Mouse (Mus musculus) liver, embryonic 14.5 days (tissue): ENCODE data around the gene Eno3. TPM values are rescaled to one million over a fixed set of nuclear protein-coding genes. Genes with fewer than 3 reads are reported as not detected.
A peak's percentile ranks its signal among the peaks of the same experiment; 100 is the strongest.

Experiments used
- ATAC-seq: fragments of 200-750 bp; cut with Nextera tagmentation; 2 replicates; pipeline ENCODE4 v1.8.0; 2017; ENCODE audit warnings: moderate number of reproducible peaks, mild to moderate bottlenecking, moderate library complexity; ENCODE audit not compliant: insufficient read depth
- DNase-seq, 3 experiments: peaks; one replicate each; pipeline ENCODE4 v3.0.0-alpha.2; 2012 to 2013; ENCODE audit warnings: low read depth in 3 of 3, low spot score in 3 of 3
- H3K27ac ChIP-seq: fragments of 300-500 bp; sonication (generic); 2 replicates; pipeline ENCODE4 v1.5.1; 2014; ENCODE audit warnings: moderate library complexity, mild to moderate bottlenecking, control low read depth, inconsistent platforms
- H3K27me3 ChIP-seq: fragments of 300-500 bp; sonication (generic); 2 replicates; pipeline ENCODE4 v1.6.1; 2014; ENCODE audit warnings: mild to moderate bottlenecking, low read length, moderate library complexity; ENCODE audit not compliant: control insufficient read depth, insufficient read depth
- H3K36me3 ChIP-seq: fragments of 300-500 bp; sonication (generic); replicated peaks from 2 replicates; pipeline ENCODE4 v1.6.1; 2014; ENCODE audit warnings: low read depth; ENCODE audit not compliant: control insufficient read depth, insufficient read depth
- H3K4me1 ChIP-seq, 2 experiments: fragments of 200-500 bp in 1 of 2; fragments of 300-500 bp in 1 of 2; sonication (generic) in 1 of 2; replicated peaks; 2 replicates each; pipeline ENCODE4 v1.6.1; 2012 to 2014; ENCODE audit warnings: antibody characterized with exemption in 1 of 2, inconsistent platforms in 1 of 2, low read length in 1 of 2; ENCODE audit not compliant: control insufficient read depth in 2 of 2, insufficient read depth in 2 of 2
- H3K4me2 ChIP-seq: fragments of 300-500 bp; sonication (generic); 2 replicates; pipeline ENCODE4 v1.6.1; 2014; ENCODE audit warnings: low read depth, mild to moderate bottlenecking, control low read depth, moderate library complexity
- H3K4me3 ChIP-seq, 2 experiments: fragments of 200-500 bp in 1 of 2; fragments of 300-500 bp in 1 of 2; sonication (generic) in 1 of 2; 2 replicates each; pipeline ENCODE4 v1.5.1; 2012 to 2014; ENCODE audit warnings: low read depth in 2 of 2, low read length in 2 of 2, mild to moderate bottlenecking in 2 of 2, control low read depth in 1 of 2, inconsistent platforms in 1 of 2, moderate library complexity in 1 of 2; ENCODE audit not compliant: insufficient read depth in 1 of 2
- H3K9ac ChIP-seq: fragments of 300-500 bp; sonication (generic); replicated peaks from 2 replicates; pipeline ENCODE4 v1.6.1; 2014; ENCODE audit warnings: mild to moderate bottlenecking, control low read depth, moderate library complexity
- H3K9me3 ChIP-seq: fragments of 300-500 bp; sonication (generic); 2 replicates; pipeline ENCODE4 v1.6.1; 2016; ENCODE audit warnings: low read length, mixed read lengths; ENCODE audit not compliant: control insufficient read depth
- CTCF ChIP-seq: IDR thresholded peaks from 2 replicates; pipeline ENCODE4 v1.5.1; 2016; ENCODE audit warnings: antibody characterized with exemption, low read depth, control low read depth
- EP300 ChIP-seq: IDR thresholded peaks from 2 replicates; pipeline ENCODE4 v1.6.1; 2016; ENCODE audit warnings: antibody characterized with exemption, low read depth
- WGBS: fragments of 180-500 bp; shearing (Covaris S2); extraction: QIAGEN DNeasy Blood & Tissue Kit; methylation state at CpG from one replicate; pipeline ENCODE4 v1.1.7; 2014; ENCODE audit not compliant: insufficient replicate concordance; 5-methylcytosine and 5-hydroxymethylcytosine counted together
- polyA plus RNA-seq, 2 experiments: library from polyadenylated mRNA; depleted of rRNA in 1 of 2; stranded (reverse) in 1 of 2; unstranded in 1 of 2; fragments of >200 nt; fragmentation: Nextera tagmentation in 1 of 2; extraction: Ambion mirVana in 1 of 2; gene quantifications; 2 replicates each; pipeline versions ENCODE4 v1.2.1 to v1.2.3; 2012 to 2014

The Eno3 gene
- polyA plus RNA-seq, 2 experiments: 3.6 to 3.7 TPM

DNA sequence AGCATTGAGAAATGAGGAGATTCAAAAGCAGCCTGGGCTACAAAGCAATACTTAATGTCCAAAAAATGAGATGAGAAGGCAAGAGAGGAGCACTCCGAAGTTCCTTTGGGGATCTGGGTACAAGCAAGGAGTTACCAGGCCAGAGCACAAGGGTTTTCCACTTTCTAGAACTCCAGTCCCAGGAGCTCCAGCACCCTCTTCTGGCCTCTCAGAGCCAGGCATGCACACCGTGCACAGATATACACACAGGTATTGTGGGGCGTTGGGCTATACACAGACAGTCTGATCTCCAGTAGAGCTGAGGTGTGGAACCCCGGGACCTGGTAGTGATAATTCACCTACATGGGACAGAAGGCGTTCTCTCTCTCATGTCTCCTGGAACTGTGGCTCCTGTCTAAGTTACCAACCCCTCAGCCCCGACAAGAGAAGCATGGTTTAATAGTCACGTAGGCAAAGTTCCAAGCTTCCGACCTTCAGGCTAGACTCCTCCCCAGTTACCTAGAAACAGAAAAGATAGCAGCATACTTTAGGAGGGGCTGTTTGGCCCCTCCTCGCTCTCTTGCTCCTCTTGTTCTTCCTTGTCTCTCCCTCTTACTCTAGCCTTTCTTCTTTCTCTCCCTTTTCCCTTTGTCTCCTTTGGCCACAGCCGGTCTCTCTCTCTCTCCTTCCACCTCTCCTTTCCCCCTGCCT lies 33.8 kb upstream of the Eno3 start:
- H3K27ac ChIP-seq: no peak overlapping the region
- ATAC-seq: no peak
- no peaks in the 10 kb centered on the region for H3K27me3 ChIP-seq
- H3K9ac ChIP-seq: no peak overlapping the region
- no peaks in the 10 kb centered on the region for H3K9me3 ChIP-seq
- 68% methylated on average over 10 of the region's 10 CpGs for WGBS
- H3K4me3 ChIP-seq: no peak overlapping the region
- no peak for TF ChIP-seq EP300
- peak; percentile 55 for TF ChIP-seq CTCF
- no peak overlapping the region for H3K4me2 ChIP-seq
- H3K36me3 ChIP-seq: no peaks in the 10 kb centered on the region
- no peak for DNase-seq
- H3K4me1 ChIP-seq: 0 out of 4 replicates have a peak, but pooled peaks cover 0 to 4% of the 10 kb centered on the region in 2 experiments

DNA sequence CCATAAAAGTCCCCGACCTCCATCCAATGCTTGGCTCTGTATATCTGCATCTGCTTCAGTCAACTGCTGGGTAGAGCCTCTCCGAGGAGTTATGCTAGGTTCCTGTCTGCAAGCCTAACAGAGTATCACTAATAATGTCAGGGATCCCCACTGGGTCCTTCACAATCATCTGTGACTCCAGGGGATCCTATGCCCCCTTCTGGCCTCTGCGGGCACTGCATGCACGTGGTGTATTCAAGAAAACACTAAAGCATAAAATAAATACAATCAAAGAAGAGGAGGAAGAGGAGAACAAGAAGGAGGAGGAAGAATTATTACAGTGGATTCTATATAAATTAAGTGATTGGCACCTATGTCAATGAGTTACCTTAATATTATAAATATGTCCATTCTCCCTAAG lies 31.5 kb upstream of the Eno3 start:
- no peak overlapping the region for H3K4me2 ChIP-seq
- no peak overlapping the region for H3K27ac ChIP-seq
- H3K27me3 ChIP-seq: no peaks in the 10 kb centered on the region
- DNase-seq (no peak), ATAC-seq (no peak)
- H3K4me1 ChIP-seq: peaks cover 3 to 6% of the 10 kb centered on the region in 2 experiments; a peak in 2 of 4 replicates
- WGBS: 26% methylated on average over 4 of the region's 4 CpGs
- H3K36me3 ChIP-seq: no peaks in the 10 kb centered on the region
- no peak overlapping the region for H3K9ac ChIP-seq
- no peak overlapping the region for H3K4me3 ChIP-seq
- TF ChIP-seq CTCF (peak; percentile 83), EP300 (no peak)
- H3K9me3 ChIP-seq: no peaks in the 10 kb centered on the region

DNA sequence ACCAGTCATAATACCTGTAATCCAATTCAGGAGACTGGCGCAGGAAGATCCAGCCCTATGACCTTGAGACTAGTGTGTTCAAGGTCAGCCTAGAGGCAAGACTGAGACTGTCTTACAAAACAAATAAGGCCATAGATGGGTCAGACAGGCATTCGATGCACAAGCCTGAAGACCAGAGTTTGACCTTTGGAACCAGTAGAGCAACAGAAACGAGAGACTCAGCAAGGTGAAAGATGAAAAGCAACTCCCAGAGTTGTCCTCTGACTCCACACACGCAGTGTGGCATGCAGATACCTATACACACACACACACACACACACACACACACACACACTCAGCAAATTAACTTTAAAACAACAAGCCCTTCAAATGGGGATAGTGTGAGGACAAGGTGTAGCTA lies 30.1 kb upstream of the Eno3 start:
- no peak overlapping the region for H3K4me2 ChIP-seq
- no peak for DNase-seq
- 51% methylated on average over 4 of the region's 4 CpGs for WGBS
- no peaks in the 10 kb centered on the region for H3K9me3 ChIP-seq
- H3K4me3 ChIP-seq: no peak overlapping the region
- peaks cover 3 to 8% of the 10 kb centered on the region in 2 experiments; a peak in 2 of 4 replicates for H3K4me1 ChIP-seq
- no peak for ATAC-seq
- no peak for TF ChIP-seq CTCF
- TF ChIP-seq EP300: no peak
- no peak overlapping the region for H3K9ac ChIP-seq
- H3K36me3 ChIP-seq: no peaks in the 10 kb centered on the region
- no peak overlapping the region for H3K27ac ChIP-seq
- no peaks in the 10 kb centered on the region for H3K27me3 ChIP-seq

DNA sequence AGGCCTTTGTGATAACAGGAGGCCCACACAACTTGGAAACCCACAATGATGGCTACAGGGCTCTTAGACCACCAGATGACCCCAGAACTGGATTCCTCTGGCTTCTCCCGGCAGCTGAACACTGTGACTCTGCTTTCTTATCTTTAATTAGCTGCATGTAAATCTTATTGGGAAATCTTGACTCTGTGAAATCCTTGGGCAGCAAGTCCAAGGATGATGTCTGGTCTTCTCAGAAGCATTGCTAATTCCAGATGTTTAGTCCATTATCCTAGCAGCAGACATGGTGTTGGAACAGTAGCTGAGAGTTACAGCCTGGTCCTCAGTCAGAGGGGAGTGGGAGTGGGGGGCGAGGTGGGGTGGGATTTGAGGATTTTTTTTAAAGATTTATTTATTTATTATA lies 28.6 kb upstream of the Eno3 start:
- H3K9ac ChIP-seq: no peak overlapping the region
- DNase-seq (no peak), ATAC-seq (no peak)
- no peak overlapping the region for H3K27ac ChIP-seq
- no peak overlapping the region for H3K4me3 ChIP-seq
- peaks cover 3 to 4% of the 10 kb centered on the region in 2 experiments; a peak in 2 of 4 replicates for H3K4me1 ChIP-seq
- TF ChIP-seq CTCF (no peak), EP300 (no peak)
- H3K27me3 ChIP-seq: no peaks in the 10 kb centered on the region
- WGBS: 44% methylated on average over 2 of the region's 2 CpGs
- no peaks in the 10 kb centered on the region for H3K9me3 ChIP-seq
- H3K4me2 ChIP-seq: no peak overlapping the region
- H3K36me3 ChIP-seq: no peaks in the 10 kb centered on the region

DNA sequence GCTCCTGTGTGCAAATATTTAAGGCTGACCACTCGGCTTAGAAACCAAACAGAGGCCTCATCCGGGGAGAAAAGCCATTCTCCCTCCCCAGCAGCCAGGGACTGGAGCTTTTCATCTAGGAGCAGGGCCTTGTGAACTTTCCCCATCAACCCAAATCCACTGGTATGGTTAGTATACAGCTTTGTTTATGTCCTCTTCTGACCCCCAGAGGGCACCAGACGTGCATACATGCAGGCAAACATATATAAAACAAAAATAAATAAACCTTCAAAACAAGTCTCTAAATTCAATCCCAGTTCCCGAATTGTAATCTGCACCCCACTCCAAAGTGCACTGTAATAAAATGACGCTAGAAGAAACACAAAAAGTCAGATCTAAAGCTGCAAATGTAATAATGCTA lies 27.4 kb upstream of the Eno3 start:
- Histone ChIP-seq H3K4me2 (no peak overlapping the region), H3K27me3 (no peaks in the 10 kb centered on the region), H3K9me3 (no peaks in the 10 kb centered on the region), H3K9ac (no peak overlapping the region), H3K27ac (no peak overlapping the region), H3K36me3 (no peaks in the 10 kb centered on the region), H3K4me3 (no peak overlapping the region), H3K4me1 (peaks cover 3 to 4% of the 10 kb centered on the region in 2 experiments; a peak in 2 of 4 replicates)
- no peak for DNase-seq
- 32% methylated on average over 5 of the region's 5 CpGs for WGBS
- ATAC-seq: no peak
- no peak for TF ChIP-seq EP300
- peak; percentile 62 for TF ChIP-seq CTCF
